Comparison of ENCODE assay signal across 8 mouse cellular contexts in genomic region chr6:117613656-117614350, GRCm38 (mm10).
DNase-seq lines count a peak whose midpoint lies in the region; TF ChIP-seq lines count a peak whose summit lies in the region.

No protein-coding gene starts in this region.

- TF ChIP-seq CTCF in thymus, adult 2 months (IDR thresholded peaks at IDR 0.05; ENCODE audit: borderline replicate concordance, control insufficient read depth, extremely low read depth, insufficient read depth, low read length, poor library complexity) = no peak

- no peaks in the 10 kb centered on the region for H3K9me3 ChIP-seq in heart, embryonic 10.5 days

- DNase-seq in heart, embryonic 10.5 days (ENCODE audit: low spot score) = peak; percentile 41
- no peak for DNase-seq in heart, postnatal 25 days (ENCODE audit: low spot score)
- peak; percentile 96 for DNase-seq in 3T3-L1 (ENCODE audit: low read depth, low spot score)
- DNase-seq in brain, embryonic 18.5 days (ENCODE audit: low read depth, low spot score) = peak; percentile 28
- peak; percentile 40 to 57 for DNase-seq in kidney, postnatal 4 days
- no peak for DNase-seq in thymus, adult 2 months
- no peak for DNase-seq in ovary, adult 18-20 months (ENCODE audit: low spot score)
- no peak for DNase-seq in lung, postnatal 36 days

- 82% methylated on average over 11 of the region's 11 CpGs for WGBS in heart, embryonic 10.5 days
- 83% methylated on average over 11 of the region's 11 CpGs for WGBS in thymus, adult 2 months

- TF ChIP-seq POLR2A in thymus, adult 2 months (IDR thresholded peaks at IDR 0.05; ENCODE audit: control insufficient read depth, extremely low read depth, insufficient read depth, low read length, poor library complexity) = no peak

- intact Hi-C loops in heart, postnatal 25 days (cut with DNase I) = no loop called here

- no peaks in the 10 kb centered on the region for H3K36me3 ChIP-seq in heart, embryonic 10.5 days
- H3K36me3 ChIP-seq in thymus, adult 2 months (ENCODE audit: control insufficient read depth, insufficient read depth, low read length) = no peaks in the 10 kb centered on the region

- H3K27me3 ChIP-seq in heart, embryonic 10.5 days (ENCODE audit: insufficient read depth, poor library complexity, severe bottlenecking) = peaks cover 88% of the 10 kb centered on the region
- no peaks in the 10 kb centered on the region for H3K27me3 ChIP-seq in thymus, adult 2 months (ENCODE audit: control insufficient read depth, insufficient read depth, low read length)

- H3K27ac ChIP-seq in heart, embryonic 10.5 days = no peak overlapping the region
- no peak overlapping the region for H3K27ac ChIP-seq in thymus, adult 2 months (ENCODE audit: control insufficient read depth, insufficient read depth, low read length)

- peaks cover 18% of the 10 kb centered on the region for H3K4me1 ChIP-seq in heart, embryonic 10.5 days
- no peaks in the 10 kb centered on the region for H3K4me1 ChIP-seq in thymus, adult 2 months (replicated peaks; ENCODE audit: control insufficient read depth, insufficient read depth, low read length)

- H3K4me3 ChIP-seq in heart, embryonic 10.5 days = no peak overlapping the region
- no peak overlapping the region for H3K4me3 ChIP-seq in thymus, adult 2 months (ENCODE audit: control insufficient read depth, insufficient read depth, low read length)

Comparison
In these comparisons a context has a peak if more than half of its experiments do, and no peak if none do; other contexts are left out.
1. DNase-seq: peak in heart, embryonic 10.5 days (single experiment), 3T3-L1 (single experiment), brain, embryonic 18.5 days (single experiment) and kidney, postnatal 4 days (2 of 2); none in heart, postnatal 25 days (single experiment), thymus, adult 2 months (single experiment), ovary, adult 18-20 months (single experiment) and lung, postnatal 36 days (single experiment).